Mouse (Mus musculus): ENCODE results near the gene Dscam.

GRCm38 (mm10) chr16:97009116-97010055 lies 161.2 kb downstream of the Dscam start:
- TF ChIP-seq CTCF (IDR thresholded peaks at IDR 0.05; ENCODE audit: low read depth, low read length) (no peak), POLR2A (IDR thresholded peaks at IDR 0.05; ENCODE audit: extremely low read depth, insufficient read depth, low read length) (no peak)
